Mouse (Mus musculus): Measurements from ENCODE around the gene Gnaq.

- TF ChIP-seq CTCF (IDR thresholded peaks at IDR 0.05; ENCODE audit: control insufficient read depth, insufficient read depth, low read length) (no peak), POLR2A (IDR thresholded peaks at IDR 0.05; ENCODE audit: borderline replicate concordance, control insufficient read depth, low read depth, low read length) (no peak)
Measured at GRCm38 (mm10) chr19:16379687-16380086, 247.1 kb downstream of the Gnaq start.
